Mouse (Mus musculus): ENCODE results near the gene Lrrc26. TPM values are rescaled to one million over a fixed set of nuclear protein-coding genes. Genes with fewer than 3 reads are reported as not detected.

Lrrc26 gene
- polyA plus RNA-seq, 1 experiment, result not detected

DNA sequence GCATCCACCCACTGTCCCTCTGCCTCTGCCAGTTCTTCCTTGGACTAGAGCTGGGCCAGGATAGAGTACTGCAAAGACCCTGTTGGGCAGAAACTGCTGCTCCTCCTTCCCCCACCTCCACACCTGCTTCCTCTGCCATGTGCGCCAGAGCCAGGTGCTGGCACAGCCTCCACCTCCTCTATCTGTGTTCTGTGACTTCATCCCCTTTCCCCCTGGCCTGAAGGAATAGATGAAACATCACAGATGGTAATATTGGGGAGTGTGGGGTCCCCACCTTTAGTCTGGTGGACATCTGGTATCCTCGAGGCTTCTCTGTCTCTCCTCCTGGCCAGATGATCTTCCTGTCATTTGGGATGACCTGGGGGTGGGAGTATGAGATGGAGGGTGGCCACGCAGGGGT is 13.7 kb downstream of the Lrrc26 start:
- TF ChIP-seq POLR2A (IDR thresholded peaks at IDR 0.05; ENCODE audit: insufficient read depth, low read depth, low read length), result no peak
- no peak for TF ChIP-seq CTCF (IDR thresholded peaks at IDR 0.05; ENCODE audit: insufficient read depth, low read depth, low read length)
- H3K27ac ChIP-seq (ENCODE audit: insufficient read depth, low read depth, low read length), result no peak overlapping the region
- peaks cover 9% of the 10 kb centered on the region for H3K4me1 ChIP-seq (ENCODE audit: control insufficient read depth, insufficient read depth, low read length)
- no peak overlapping the region for H3K4me3 ChIP-seq (ENCODE audit: insufficient read depth, low read depth, low read length)
- 74% methylated on average over 3 of the region's 3 CpGs for WGBS

DNA sequence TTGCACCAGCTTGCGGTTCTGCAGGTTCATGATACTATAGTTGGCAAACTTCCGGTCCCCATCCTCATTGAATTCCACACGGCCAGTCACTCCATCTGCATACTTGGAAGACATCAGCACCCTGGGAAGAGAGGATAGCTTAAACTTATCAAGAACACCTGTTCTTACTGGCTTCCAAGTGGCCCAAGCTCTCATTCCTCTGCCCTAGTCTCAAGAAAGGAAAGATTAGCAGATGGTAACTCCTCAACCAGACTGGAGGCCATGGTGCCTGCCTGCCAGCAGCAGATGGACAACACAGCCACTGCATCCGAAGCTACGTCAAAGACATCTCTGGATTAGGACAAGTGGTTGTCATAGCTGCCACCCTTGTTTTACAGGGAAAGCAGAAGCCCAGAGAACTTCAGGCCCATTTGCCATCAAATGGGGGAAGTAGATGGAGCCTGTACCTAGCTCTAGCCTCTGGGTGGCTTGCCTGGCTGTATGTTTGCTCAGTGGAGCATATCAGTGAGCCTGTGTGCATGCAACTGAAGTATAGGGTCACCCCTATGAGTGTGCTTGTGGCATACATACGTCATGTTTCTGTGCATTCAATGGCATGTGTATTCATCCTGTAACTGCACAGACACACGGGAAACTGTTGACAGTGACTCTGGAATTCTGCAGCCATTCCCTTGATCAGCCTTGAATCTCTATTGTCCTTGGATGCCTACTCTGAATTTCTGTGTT is 14.4 kb downstream of the Lrrc26 start:
- no peak overlapping the region for H3K4me3 ChIP-seq (ENCODE audit: insufficient read depth, low read depth, low read length)
- H3K27ac ChIP-seq (ENCODE audit: insufficient read depth, low read depth, low read length), result no peak overlapping the region
- WGBS, result 66% methylated on average over 7 of the region's 7 CpGs
- TF ChIP-seq POLR2A (IDR thresholded peaks at IDR 0.05; ENCODE audit: insufficient read depth, low read depth, low read length) (no peak), CTCF (IDR thresholded peaks at IDR 0.05; ENCODE audit: insufficient read depth, low read depth, low read length) (no peak)
- peaks cover 9% of the 10 kb centered on the region for H3K4me1 ChIP-seq (ENCODE audit: control insufficient read depth, insufficient read depth, low read length)

DNA sequence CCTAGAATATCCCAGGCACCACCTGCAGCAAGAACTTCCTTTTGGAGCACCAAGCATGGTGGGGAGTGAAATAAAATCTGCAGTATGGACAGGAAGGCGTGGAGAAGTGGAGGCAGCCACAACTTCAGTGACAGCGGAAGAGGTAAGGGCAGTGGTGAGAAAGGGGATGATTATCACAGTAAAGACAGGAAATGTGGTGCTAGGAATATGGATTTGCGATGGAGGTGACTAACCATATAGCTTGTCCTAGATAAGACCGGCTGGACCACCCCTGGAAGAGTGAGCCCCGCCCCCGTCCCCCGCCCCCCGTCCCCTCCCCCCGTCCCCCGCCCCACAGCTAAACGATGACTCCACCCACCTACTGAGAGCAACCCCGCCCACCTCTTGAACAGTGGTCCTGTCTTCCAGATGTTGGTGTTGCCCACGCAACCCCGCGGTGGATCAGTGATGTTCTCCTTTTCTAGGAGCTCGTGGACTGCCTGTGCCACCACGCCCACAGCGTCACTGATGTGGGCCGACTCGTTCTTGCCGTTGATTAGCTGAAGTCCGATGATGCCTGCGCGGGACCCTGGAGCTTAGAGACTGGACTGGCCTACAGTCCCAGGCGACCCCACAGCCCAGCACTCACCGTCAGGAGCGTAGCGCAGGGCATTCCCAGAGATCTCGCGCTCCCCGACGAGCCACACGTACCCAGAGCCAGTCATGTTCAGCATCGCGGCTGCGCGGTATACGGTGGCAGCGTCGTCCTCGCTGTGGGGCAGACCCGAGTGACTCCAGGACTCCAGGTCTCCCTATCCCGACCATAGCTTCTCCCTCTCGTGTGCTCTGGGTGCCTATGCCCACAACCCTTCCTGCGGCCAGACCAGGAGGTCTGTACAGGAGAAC is 15.2 kb downstream of the Lrrc26 start:
- H3K27ac ChIP-seq (ENCODE audit: insufficient read depth, low read depth, low read length), result no peak overlapping the region
- TF ChIP-seq CTCF (IDR thresholded peaks at IDR 0.05; ENCODE audit: insufficient read depth, low read depth, low read length), result no peak
- no peak for TF ChIP-seq POLR2A (IDR thresholded peaks at IDR 0.05; ENCODE audit: insufficient read depth, low read depth, low read length)
- 8% methylated on average over 45 of the region's 45 CpGs for WGBS
- H3K4me3 ChIP-seq (ENCODE audit: insufficient read depth, low read depth, low read length), result peak overlapping the region; percentile 19
- peaks cover 9% of the 10 kb centered on the region for H3K4me1 ChIP-seq (ENCODE audit: control insufficient read depth, insufficient read depth, low read length)

DNA sequence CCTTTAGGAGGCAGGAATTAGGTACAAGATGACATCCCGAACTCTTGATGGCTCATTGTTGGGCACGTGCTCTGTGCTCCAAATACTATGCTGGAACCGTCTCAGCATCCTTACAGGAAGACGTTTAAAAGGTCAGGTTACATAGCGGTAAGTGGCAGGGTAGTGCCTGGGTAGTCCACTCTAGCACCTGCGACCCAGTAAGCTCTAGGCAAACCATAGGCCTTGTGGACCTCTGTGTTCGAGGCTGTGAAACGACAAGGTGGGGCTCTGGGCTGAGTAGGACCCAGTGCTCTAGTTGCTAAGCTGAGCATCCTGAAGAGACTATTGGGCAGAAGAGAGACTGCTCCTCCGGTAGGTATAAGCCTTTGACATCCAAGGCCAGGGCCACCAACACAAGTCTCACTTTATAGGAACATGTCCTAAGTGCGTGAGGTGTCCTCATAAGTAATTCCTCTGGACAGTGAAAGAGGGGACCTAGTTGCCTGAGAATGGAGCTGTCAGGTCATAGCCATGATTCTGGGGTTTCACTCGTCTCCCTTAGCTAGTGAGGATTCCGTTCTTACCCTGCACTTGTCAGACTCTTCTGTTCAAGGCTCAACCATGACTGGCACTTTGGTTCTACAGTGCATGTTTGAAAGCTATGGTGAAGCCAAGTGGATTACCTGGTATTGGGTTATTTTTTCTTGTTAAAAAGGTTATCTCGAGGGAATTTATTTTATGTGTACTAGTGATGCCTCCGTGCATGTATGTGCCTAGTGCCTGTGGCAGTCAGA is 16.1 kb downstream of the Lrrc26 start:
- Histone ChIP-seq H3K27ac (ENCODE audit: insufficient read depth, low read depth, low read length) (no peak overlapping the region), H3K4me1 (ENCODE audit: control insufficient read depth, insufficient read depth, low read length) (peaks cover 13% of the 10 kb centered on the region), H3K4me3 (ENCODE audit: insufficient read depth, low read depth, low read length) (no peak overlapping the region)
- TF ChIP-seq POLR2A (IDR thresholded peaks at IDR 0.05; ENCODE audit: insufficient read depth, low read depth, low read length), result no peak
- TF ChIP-seq CTCF (IDR thresholded peaks at IDR 0.05; ENCODE audit: insufficient read depth, low read depth, low read length), result no peak
- WGBS, result 46% methylated on average over 14 of the region's 14 CpGs

DNA sequence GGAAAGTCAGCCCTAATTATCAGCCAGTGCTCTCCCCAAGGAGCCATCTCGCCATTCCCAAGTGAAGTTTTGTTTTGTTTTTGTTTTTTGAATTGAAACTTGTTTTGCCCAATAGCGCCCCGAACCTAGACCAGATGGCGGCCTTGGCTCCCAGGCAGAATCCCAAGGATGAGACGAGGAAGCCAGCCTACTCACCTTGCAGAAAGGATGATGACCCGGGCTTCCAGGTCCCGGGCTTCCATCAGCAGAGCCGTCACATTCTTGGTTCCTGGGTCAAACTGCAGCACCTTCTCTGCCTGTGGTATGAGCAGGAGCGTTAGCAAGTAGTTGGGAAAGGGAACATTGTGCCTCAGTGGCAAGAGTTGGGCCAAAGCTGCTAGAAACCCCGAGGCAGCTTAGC is 20.5 kb downstream of the Lrrc26 start:
- no peak for TF ChIP-seq CTCF (IDR thresholded peaks at IDR 0.05; ENCODE audit: insufficient read depth, low read depth, low read length)
- no peak for TF ChIP-seq POLR2A (IDR thresholded peaks at IDR 0.05; ENCODE audit: insufficient read depth, low read depth, low read length)
- 55% methylated on average over 10 of the region's 10 CpGs for WGBS
- Histone ChIP-seq H3K27ac (ENCODE audit: insufficient read depth, low read depth, low read length) (no peak overlapping the region), H3K4me3 (ENCODE audit: insufficient read depth, low read depth, low read length) (no peak overlapping the region), H3K4me1 (ENCODE audit: control insufficient read depth, insufficient read depth, low read length) (peaks cover 36% of the 10 kb centered on the region)

DNA sequence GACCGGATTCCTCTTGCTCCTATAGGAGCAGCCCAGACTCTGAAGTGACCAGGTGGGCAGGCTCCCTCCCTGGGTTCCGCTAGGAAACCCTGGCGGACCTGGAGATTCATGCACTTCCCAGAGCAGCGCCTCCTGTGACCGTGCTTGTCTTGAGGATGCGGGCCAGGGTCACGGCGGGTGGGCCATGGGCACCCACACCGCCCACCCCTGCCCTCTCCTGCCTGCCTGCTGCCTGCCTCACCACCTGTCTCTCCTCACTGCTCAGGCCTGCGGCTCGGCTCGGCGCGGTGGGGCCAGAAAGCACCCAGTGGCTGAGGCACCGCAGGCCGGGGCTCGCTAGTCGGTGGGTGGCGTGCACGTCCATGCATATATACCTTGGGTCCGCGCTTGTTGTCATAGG is 21.3 kb downstream of the Lrrc26 start:
- H3K27ac ChIP-seq (ENCODE audit: insufficient read depth, low read depth, low read length), result no peak overlapping the region
- 18% methylated on average over 22 of the region's 22 CpGs for WGBS
- H3K4me1 ChIP-seq (ENCODE audit: control insufficient read depth, insufficient read depth, low read length), result peaks cover 31% of the 10 kb centered on the region
- no peak overlapping the region for H3K4me3 ChIP-seq (ENCODE audit: insufficient read depth, low read depth, low read length)
- TF ChIP-seq POLR2A (IDR thresholded peaks at IDR 0.05; ENCODE audit: insufficient read depth, low read depth, low read length), result no peak
- no peak for TF ChIP-seq CTCF (IDR thresholded peaks at IDR 0.05; ENCODE audit: insufficient read depth, low read depth, low read length)

DNA sequence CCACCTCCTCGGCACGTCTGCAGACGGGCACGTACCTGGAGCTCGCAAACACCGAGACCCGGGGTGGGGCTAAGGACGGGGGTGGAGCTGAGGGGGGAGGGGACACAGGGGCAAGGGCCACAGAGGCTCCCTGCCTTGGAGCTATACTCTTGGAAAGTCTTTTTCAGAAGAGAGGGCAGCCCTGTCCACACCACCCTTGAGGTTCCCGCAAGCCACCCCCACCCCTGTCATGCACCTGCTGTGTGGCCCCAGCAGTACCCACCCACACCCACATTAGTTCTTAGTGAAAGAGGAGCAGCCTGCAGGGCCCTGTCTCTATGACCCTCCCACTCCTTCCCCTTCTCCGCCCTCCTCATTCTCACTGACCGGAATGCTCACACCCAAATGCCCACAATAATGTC is 21.8 kb downstream of the Lrrc26 start:
- TF ChIP-seq POLR2A (IDR thresholded peaks at IDR 0.05; ENCODE audit: insufficient read depth, low read depth, low read length) (no peak), CTCF (IDR thresholded peaks at IDR 0.05; ENCODE audit: insufficient read depth, low read depth, low read length) (no peak)
- Histone ChIP-seq H3K4me3 (ENCODE audit: insufficient read depth, low read depth, low read length) (no peak overlapping the region), H3K4me1 (ENCODE audit: control insufficient read depth, insufficient read depth, low read length) (peaks cover 31% of the 10 kb centered on the region), H3K27ac (ENCODE audit: insufficient read depth, low read depth, low read length) (no peak overlapping the region)
- WGBS, result 11% methylated on average over 11 of the region's 11 CpGs

DNA sequence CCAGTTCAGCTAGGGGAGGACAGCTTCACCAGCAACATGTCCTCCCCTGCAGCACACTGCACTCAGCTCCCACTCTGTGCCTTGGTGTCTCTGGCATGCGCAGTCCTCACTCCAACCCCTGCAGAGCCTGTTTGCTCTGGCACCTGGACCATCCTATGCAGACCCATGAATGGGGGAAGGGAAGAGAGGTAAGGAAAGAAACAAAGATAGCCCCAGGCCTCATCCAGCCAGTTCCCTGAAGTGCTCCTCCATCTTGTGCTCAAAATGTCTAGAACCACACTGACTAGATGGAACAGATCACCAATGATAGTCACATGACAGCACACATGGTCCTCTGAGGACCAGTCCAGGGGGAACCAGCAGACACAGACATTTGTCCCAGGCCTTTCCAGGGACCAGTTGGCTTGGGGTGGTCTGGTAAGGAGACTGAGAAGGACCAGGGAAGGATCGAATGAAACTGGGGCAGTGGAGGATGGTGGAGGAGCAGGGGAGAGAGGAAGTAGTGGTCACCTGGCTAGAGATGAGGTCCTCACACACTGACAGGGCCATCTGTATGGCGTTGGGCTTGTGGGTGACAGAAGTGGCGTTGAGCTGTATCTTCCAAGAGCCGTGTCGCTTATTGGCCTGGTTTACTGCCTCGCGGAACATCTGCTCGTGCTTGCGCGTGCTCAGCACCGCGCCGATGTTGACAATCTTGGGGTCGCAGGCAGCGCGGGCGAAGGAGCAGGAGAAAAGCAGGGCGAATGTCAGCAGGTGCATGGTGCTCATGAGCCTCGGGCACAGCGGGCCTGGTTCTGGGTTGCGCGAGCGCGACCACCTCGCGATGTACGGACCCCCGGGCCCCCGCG is 28.6 kb downstream of the Lrrc26 start:
- H3K4me3 ChIP-seq (ENCODE audit: insufficient read depth, low read depth, low read length), result peak overlapping the region; percentile 73
- H3K4me1 ChIP-seq (ENCODE audit: control insufficient read depth, insufficient read depth, low read length), result peaks cover 16% of the 10 kb centered on the region
- 1% methylated on average over 31 of the region's 31 CpGs for WGBS
- H3K27ac ChIP-seq (ENCODE audit: insufficient read depth, low read depth, low read length), result peak overlapping the region; percentile 97
- TF ChIP-seq POLR2A (IDR thresholded peaks at IDR 0.05; ENCODE audit: insufficient read depth, low read depth, low read length), result no peak
- TF ChIP-seq CTCF (IDR thresholded peaks at IDR 0.05; ENCODE audit: insufficient read depth, low read depth, low read length), result no peak

Data from olfactory bulb, adult 2 months (tissue).